Mouse (Mus musculus): ENCODE measurements around the gene Cd300ld5. TPM values are rescaled to one million over a fixed set of nuclear protein-coding genes. Genes with fewer than 3 reads are reported as not detected.

Gene Cd300ld5
- total and polyA plus RNA-seq, 3 experiments, result not detected

- H3K27ac ChIP-seq (ENCODE audit: insufficient read depth, low read depth), result no peak overlapping the region
- no peak overlapping the region for H3K4me2 ChIP-seq (ENCODE audit: insufficient read depth, low read depth, poor library complexity, severe bottlenecking)
Observed at GRCm38 (mm10) chr11:115073002-115073401, 35.4 kb upstream of the Cd300ld5 start.

DNA sequence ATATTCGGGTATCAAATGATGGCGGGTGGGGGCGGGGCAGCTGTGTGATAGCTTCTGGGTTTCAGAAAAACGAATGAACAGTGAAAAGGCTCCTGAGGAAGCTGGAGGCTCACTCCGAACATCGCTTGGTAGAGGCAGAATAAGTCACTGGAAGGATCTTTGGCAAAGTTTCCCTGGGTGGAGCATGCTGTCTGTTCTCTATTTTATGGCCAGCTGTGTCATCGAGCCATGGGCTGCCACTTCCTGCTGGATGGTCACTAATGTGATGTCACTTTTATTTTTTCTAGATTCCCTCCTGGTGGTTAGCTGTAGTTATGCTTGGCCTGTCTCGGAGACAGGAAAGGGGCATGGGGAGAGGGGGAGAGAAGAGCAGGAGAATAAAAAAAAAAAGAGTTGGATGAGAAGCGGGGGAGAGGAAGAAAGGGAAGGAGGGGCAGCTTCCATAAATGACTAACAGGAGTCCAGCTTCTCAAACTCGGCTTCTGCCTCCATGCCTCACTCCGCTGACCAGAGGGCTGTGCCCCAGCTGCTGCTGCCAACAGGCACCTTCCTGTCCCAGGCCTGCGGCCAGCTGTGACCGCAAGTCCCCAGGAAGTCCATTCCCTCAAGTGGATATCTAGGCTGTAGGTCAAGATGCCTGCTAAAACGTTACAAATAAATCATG lies 34.2 kb upstream of the Cd300ld5 start:
- H3K27ac ChIP-seq (ENCODE audit: insufficient read depth, low read depth), result no peak overlapping the region
- TF ChIP-seq ZC3H11A (IDR thresholded peaks at IDR 0.05; ENCODE audit: low read depth, low read length) (no peak), MAX (IDR thresholded peaks at IDR 0.05; ENCODE audit: low read length) (no peak), EP300 (IDR thresholded peaks at IDR 0.05; ENCODE audit: low read length) (no peak), JUN (IDR thresholded peaks at IDR 0.05; ENCODE audit: insufficient read depth, low read depth, low read length) (no peak), ZMIZ1 (IDR thresholded peaks at IDR 0.05; ENCODE audit: low read depth, low read length) (no peak), KAT2A (IDR thresholded peaks at IDR 0.05; ENCODE audit: insufficient replicate concordance, low read length) (no peak), E2F4 (IDR thresholded peaks at IDR 0.05; ENCODE audit: insufficient replicate concordance, low read depth, low read length) (no peak), NRF1 (IDR thresholded peaks at IDR 0.05; ENCODE audit: low read depth, low read length) (no peak), MXI1 (IDR thresholded peaks at IDR 0.05; ENCODE audit: low read depth, low read length) (no peak), USF1 (IDR thresholded peaks at IDR 0.05; ENCODE audit: low read depth, low read length) (no peak), HCFC1 (IDR thresholded peaks at IDR 0.05; ENCODE audit: low read depth, low read length) (no peak), SIN3A (IDR thresholded peaks at IDR 0.05; ENCODE audit: low read length) (no peak), GABPA (IDR thresholded peaks at IDR 0.05; ENCODE audit: insufficient replicate concordance, low read depth, low read length) (no peak)
- in situ Hi-C loops (cut with MboI; ENCODE audit: low pct_ligation_motif_present, low pct_unique_long_range_greater_than_20kb, low sequenced_read_pairs), result no loop called here
- no peaks in the 10 kb centered on the region for H3K79me2 ChIP-seq (replicated peaks; ENCODE audit: control insufficient read depth, extremely low read depth, insufficient read depth, poor library complexity, severe bottlenecking)
- H3K4me3 ChIP-seq (replicated peaks in 1 of 3; ENCODE audit: low read depth in 2 of 3, low read length in 2 of 3, poor library complexity in 1 of 3), result no peak overlapping the region
- no peak for DNase-seq (ENCODE audit: extremely low read depth)
- dilution Hi-C loops (cut with MboI; ENCODE audit: extremely low pct_ligation_motif_present, extremely low pct_unique_long_range_greater_than_20kb, low sequenced_read_pairs), result no loop called here
- H3K9me3 ChIP-seq (replicated peaks; ENCODE audit: low read length), result peaks cover 6% of the 10 kb centered on the region
- peaks cover 81% of the 10 kb centered on the region for H3K27me3 ChIP-seq (replicated peaks)
- no peak overlapping the region for H3K4me2 ChIP-seq (ENCODE audit: insufficient read depth, low read depth, poor library complexity, severe bottlenecking)
- H3K4me1 ChIP-seq (ENCODE audit: control insufficient read depth in 1 of 2, insufficient read depth in 2 of 2), result peaks cover 12 to 14% of the 10 kb centered on the region in 2 experiments; a peak in 3 of 4 replicates
- no peaks in the 10 kb centered on the region for H3K36me3 ChIP-seq (replicated peaks in 1 of 2; ENCODE audit: control insufficient read depth in 1 of 2, insufficient read depth in 1 of 2, low read length in 1 of 2)
- no peak overlapping the region for H3K9ac ChIP-seq (ENCODE audit: insufficient read depth, low read depth)

More at GRCm38 (mm10) chr11:115073002-115073401, 35.4 kb upstream of the Cd300ld5 start:
- Histone ChIP-seq H3K79me2 (replicated peaks; ENCODE audit: control insufficient read depth, extremely low read depth, insufficient read depth, poor library complexity, severe bottlenecking) (no peaks in the 10 kb centered on the region), H3K27me3 (replicated peaks) (peaks cover 75% of the 10 kb centered on the region), H3K4me3 (replicated peaks in 1 of 3; ENCODE audit: low read depth in 2 of 3, low read length in 2 of 3, poor library complexity in 1 of 3) (no peak overlapping the region), H3K36me3 (replicated peaks in 1 of 2; ENCODE audit: control insufficient read depth in 1 of 2, insufficient read depth in 1 of 2, low read length in 1 of 2) (no peaks in the 10 kb centered on the region), H3K4me1 (ENCODE audit: control insufficient read depth in 1 of 2, insufficient read depth in 2 of 2) (peaks cover 5 to 9% of the 10 kb centered on the region in 2 experiments; a peak in 3 of 4 replicates), H3K9me3 (replicated peaks; ENCODE audit: low read length) (peaks cover 6% of the 10 kb centered on the region), H3K9ac (ENCODE audit: insufficient read depth, low read depth) (no peak overlapping the region)
- in situ Hi-C loops (cut with MboI; ENCODE audit: low pct_ligation_motif_present, low pct_unique_long_range_greater_than_20kb, low sequenced_read_pairs), result no loop called here
- no peak for DNase-seq (ENCODE audit: extremely low read depth)
- dilution Hi-C loops (cut with MboI; ENCODE audit: extremely low pct_ligation_motif_present, extremely low pct_unique_long_range_greater_than_20kb, low sequenced_read_pairs), result no loop called here
- TF ChIP-seq GABPA (IDR thresholded peaks at IDR 0.05; ENCODE audit: insufficient replicate concordance, low read depth, low read length), result no peak
- TF ChIP-seq EP300 (IDR thresholded peaks at IDR 0.05; ENCODE audit: low read length), result no peak
- no peak for TF ChIP-seq HCFC1 (IDR thresholded peaks at IDR 0.05; ENCODE audit: low read depth, low read length)
- no peak for TF ChIP-seq SMC3 (IDR thresholded peaks at IDR 0.05; ENCODE audit: low read depth, low read length)
- TF ChIP-seq MYC (IDR thresholded peaks at IDR 0.05; ENCODE audit: low read depth, low read length), result no peak
- no peak for TF ChIP-seq CHD2 (IDR thresholded peaks at IDR 0.05; ENCODE audit: low read length)
- TF ChIP-seq USF1 (IDR thresholded peaks at IDR 0.05; ENCODE audit: low read depth, low read length), result no peak
- TF ChIP-seq PAX5 (IDR thresholded peaks at IDR 0.05; ENCODE audit: low read length), result no peak
- no peak for TF ChIP-seq RAD21 (IDR thresholded peaks at IDR 0.05; ENCODE audit: low read depth, low read length)
- no peak for TF ChIP-seq NELFE (IDR thresholded peaks at IDR 0.05; ENCODE audit: low read depth, low read length)
- no peak for TF ChIP-seq ZC3H11A (IDR thresholded peaks at IDR 0.05; ENCODE audit: low read depth, low read length)
- TF ChIP-seq MAX (IDR thresholded peaks at IDR 0.05; ENCODE audit: low read length), result no peak
- no peak for TF ChIP-seq MAFK (IDR thresholded peaks at IDR 0.05; ENCODE audit: insufficient replicate concordance, low read length)

All from CH12.LX (cell line).